Mouse (Mus musculus) embryonic facial prominence, embryonic 14.5 days (tissue): Measurements from ENCODE around the gene Inava. TPM values are rescaled to one million over a fixed set of nuclear protein-coding genes. Genes with fewer than 3 reads are reported as not detected.

Source experiments
- ATAC-seq: fragments of 200-750 bp; cut with Nextera tagmentation; 2 replicates; pipeline ENCODE4 v1.8.0; 2017; ENCODE audit warnings: low read depth, moderate number of reproducible peaks, moderate TSS enrichment
- DNase-seq: peaks from one replicate; pipeline ENCODE4 v3.0.0-alpha.2; 2015; ENCODE audit warnings: low spot score
- H3K27ac ChIP-seq: fragments of 300-500 bp; sonication (generic); replicated peaks from 2 replicates; pipeline ENCODE4 v1.5.1; 2014; ENCODE audit warnings: low read depth, mild to moderate bottlenecking, low read length, moderate library complexity
- H3K27me3 ChIP-seq: fragments of 300-500 bp; sonication (generic); replicated peaks from 2 replicates; pipeline ENCODE4 v1.6.1; 2014; ENCODE audit warnings: low read length; ENCODE audit not compliant: control insufficient read depth, insufficient read depth
- H3K36me3 ChIP-seq: fragments of 300-500 bp; sonication (generic); 2 replicates; pipeline ENCODE4 v1.6.1; 2014; ENCODE audit warnings: low read length, mixed read lengths; ENCODE audit not compliant: control insufficient read depth, insufficient read depth
- H3K4me1 ChIP-seq: fragments of 300-500 bp; sonication (generic); 2 replicates; pipeline ENCODE4 v1.6.1; 2014; ENCODE audit warnings: antibody characterized with exemption, low read length; ENCODE audit not compliant: control insufficient read depth, insufficient read depth
- H3K4me2 ChIP-seq: fragments of 300-500 bp; sonication (generic); 2 replicates; pipeline ENCODE4 v1.6.1; 2014; ENCODE audit warnings: low read depth, mild to moderate bottlenecking, low read length, moderate library complexity, mixed read lengths
- H3K4me3 ChIP-seq: fragments of 300-500 bp; sonication (generic); 2 replicates; pipeline ENCODE4 v1.5.1; 2014; ENCODE audit warnings: low read depth, mild to moderate bottlenecking, low read length
- H3K9ac ChIP-seq: fragments of 300-500 bp; sonication (generic); 2 replicates; pipeline ENCODE4 v1.6.1; 2014; ENCODE audit warnings: low read depth, mild to moderate bottlenecking, low read length, moderate library complexity, mixed read lengths
- H3K9me3 ChIP-seq: fragments of 300-500 bp; sonication (generic); 2 replicates; pipeline ENCODE4 v1.6.1; 2016; ENCODE audit warnings: low read length; ENCODE audit not compliant: control insufficient read depth
- WGBS: fragments of 180-500 bp; shearing (Covaris S2); extraction: QIAGEN DNeasy Blood & Tissue Kit; methylation state at CpG from one replicate; pipeline ENCODE4 v1.1.7; 2014; 5-methylcytosine and 5-hydroxymethylcytosine counted together
- polyA plus RNA-seq: library from polyadenylated mRNA; unstranded; fragments of >200 nt; fragmentation: Nextera tagmentation; extraction: Ambion mirVana; gene quantifications from 2 replicates; pipeline ENCODE4 v1.2.1, GENCODE M21; 2014

Gene Inava
- polyA plus RNA-seq, 1 experiment from 2014 or later: 8.0 TPM

DNA sequence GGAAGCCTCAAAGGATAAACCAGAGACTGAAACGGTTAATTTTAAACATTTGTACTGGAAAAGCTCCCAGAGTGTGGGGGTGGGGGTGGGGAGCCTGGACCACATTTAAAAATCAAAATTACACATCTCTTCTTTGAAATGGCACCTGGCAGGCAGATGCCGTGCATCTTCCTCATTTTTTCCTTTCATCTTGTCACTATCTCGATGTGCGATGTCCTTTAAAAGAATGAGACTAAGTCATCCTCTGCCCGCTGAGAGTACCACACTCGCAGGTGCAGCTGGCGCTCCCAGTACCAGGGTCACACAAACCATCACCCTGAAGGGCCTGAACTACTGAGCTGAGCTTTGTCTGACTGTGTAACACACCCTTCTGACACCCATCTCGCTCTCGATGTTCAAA, 24.4 kb upstream of the Inava start:
- H3K27ac ChIP-seq: no peak overlapping the region
- H3K9me3 ChIP-seq: no peaks in the 10 kb centered on the region
- H3K36me3 ChIP-seq: no peaks in the 10 kb centered on the region
- DNase-seq (no peak), ATAC-seq (no peak)
- H3K4me1 ChIP-seq: peaks cover 4% of the 10 kb centered on the region; the same call in 1 of the 2 replicates
- H3K4me3 ChIP-seq: no peak overlapping the region
- H3K4me2 ChIP-seq: no peak overlapping the region
- H3K9ac ChIP-seq: no peak overlapping the region
- H3K27me3 ChIP-seq: peaks cover 50% of the 10 kb centered on the region
- 58% methylated on average over 9 of the region's 9 CpGs for WGBS

DNA sequence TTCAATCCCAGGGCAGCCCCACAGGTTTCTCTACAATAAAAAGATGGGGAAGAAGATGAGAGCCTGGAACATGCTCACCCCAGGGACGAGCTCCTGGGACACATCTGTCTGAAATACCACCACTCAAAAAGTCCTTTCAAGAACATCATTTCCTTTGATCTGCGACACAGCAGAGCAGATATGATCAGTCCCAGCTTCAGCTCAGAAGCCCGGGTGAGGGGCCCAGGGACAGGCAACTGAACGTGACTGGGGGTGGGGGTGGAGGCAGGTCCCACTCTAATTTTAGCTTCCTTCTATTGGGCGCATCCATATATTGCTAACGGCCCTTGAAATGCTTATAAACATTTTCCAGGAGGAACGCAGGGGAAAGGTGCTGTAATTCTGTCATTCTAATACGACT, 21.6 kb upstream of the Inava start:
- ATAC-seq: no peak
- peaks cover 37% of the 10 kb centered on the region for H3K27me3 ChIP-seq
- DNase-seq: no peak
- no peak overlapping the region for H3K4me3 ChIP-seq
- H3K27ac ChIP-seq: no peak overlapping the region
- peaks cover 4% of the 10 kb centered on the region; the same call in 1 of the 2 replicates for H3K4me1 ChIP-seq
- H3K36me3 ChIP-seq: no peaks in the 10 kb centered on the region
- no peaks in the 10 kb centered on the region for H3K9me3 ChIP-seq
- WGBS: 36% methylated on average over 8 of the region's 8 CpGs
- no peak overlapping the region for H3K9ac ChIP-seq
- H3K4me2 ChIP-seq: no peak overlapping the region

GRCm38 (mm10) chr1:136255174-136255573, 21.1 kb upstream of the Inava start:
- Histone ChIP-seq H3K4me3 (no peak overlapping the region), H3K4me1 (peaks cover 4% of the 10 kb centered on the region; the same call in 1 of the 2 replicates), H3K9me3 (no peaks in the 10 kb centered on the region), H3K27ac (no peak overlapping the region), H3K36me3 (no peaks in the 10 kb centered on the region), H3K9ac (no peak overlapping the region), H3K27me3 (peaks cover 32% of the 10 kb centered on the region), H3K4me2 (no peak overlapping the region)
- 38% methylated on average over 6 of the region's 6 CpGs for WGBS
- ATAC-seq: no peak
- no peak for DNase-seq

DNA sequence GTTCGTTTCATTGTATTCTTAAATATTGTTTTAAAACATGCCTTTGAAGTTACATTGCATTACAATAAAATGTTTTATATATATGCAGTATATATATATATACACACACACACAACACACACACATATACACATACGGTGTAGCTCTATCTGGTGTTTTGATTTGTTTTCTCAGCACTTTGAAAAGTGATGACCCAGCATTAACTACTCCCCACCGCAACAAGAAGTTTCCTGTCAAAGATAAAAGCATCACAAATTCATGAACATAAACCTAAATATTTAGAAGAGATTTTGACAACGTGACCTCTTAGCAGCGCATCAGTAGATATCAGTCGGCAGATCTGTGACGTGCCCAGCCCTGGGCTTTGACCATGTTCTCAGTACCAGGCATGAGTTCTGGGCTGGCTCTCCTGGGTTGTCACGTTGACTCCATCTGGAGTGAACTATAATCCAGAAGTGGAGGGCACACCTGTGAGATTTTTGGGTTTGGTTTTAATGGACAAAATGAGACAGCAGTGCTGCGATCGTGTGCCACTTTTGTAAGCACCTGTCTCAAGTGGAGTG, 20.5 kb upstream of the Inava start:
- 79% methylated on average over 10 of the region's 10 CpGs for WGBS
- ATAC-seq: no peak

GRCm38 (mm10) chr1:136253472-136253871, 19.4 kb upstream of the Inava start:
- H3K4me2 ChIP-seq: no peak overlapping the region
- H3K27me3 ChIP-seq: peaks cover 15% of the 10 kb centered on the region
- WGBS: 29% methylated on average over 2 of the region's 2 CpGs
- H3K36me3 ChIP-seq: no peaks in the 10 kb centered on the region
- H3K4me3 ChIP-seq: no peak overlapping the region
- no peak for ATAC-seq
- H3K4me1 ChIP-seq: no peaks in the 10 kb centered on the region; the same call in 1 of the 2 replicates
- H3K9ac ChIP-seq: no peak overlapping the region
- no peak overlapping the region for H3K27ac ChIP-seq
- peak; percentile 44 for DNase-seq
- H3K9me3 ChIP-seq: no peaks in the 10 kb centered on the region

More for the DNA sequence above, 20.5 kb upstream of the Inava start:
- Histone ChIP-seq H3K4me3 (no peak overlapping the region), H3K36me3 (no peaks in the 10 kb centered on the region), H3K27me3 (peaks cover 26% of the 10 kb centered on the region), H3K4me1 (peaks cover under 1% of the 10 kb centered on the region; the same call in 1 of the 2 replicates), H3K27ac (no peak overlapping the region), H3K4me2 (no peak overlapping the region), H3K9ac (no peak overlapping the region), H3K9me3 (no peaks in the 10 kb centered on the region)
- DNase-seq: no peak

- H3K4me3 ChIP-seq: no peak overlapping the region
- no peaks in the 10 kb centered on the region; the same call in 1 of the 2 replicates for H3K4me1 ChIP-seq
- H3K27me3 ChIP-seq: no peaks in the 10 kb centered on the region
- no peaks in the 10 kb centered on the region for H3K36me3 ChIP-seq
- no peak for ATAC-seq
- no peak overlapping the region for H3K9ac ChIP-seq
- WGBS: 41% methylated on average over 5 of the region's 5 CpGs
- no peaks in the 10 kb centered on the region for H3K9me3 ChIP-seq
- DNase-seq: no peak
- no peak overlapping the region for H3K4me2 ChIP-seq
- H3K27ac ChIP-seq: no peak overlapping the region
Observed at GRCm38 (mm10) chr1:136249662-136250061, 15.6 kb upstream of the Inava start.

- H3K27ac ChIP-seq: no peak overlapping the region
- no peak overlapping the region for H3K4me2 ChIP-seq
- H3K27me3 ChIP-seq: no peaks in the 10 kb centered on the region
- no peak overlapping the region for H3K9ac ChIP-seq
- H3K4me3 ChIP-seq: no peak overlapping the region
- no peaks in the 10 kb centered on the region for H3K36me3 ChIP-seq
- no peaks in the 10 kb centered on the region for H3K4me1 ChIP-seq
- WGBS: 79% methylated on average over 5 of the region's 5 CpGs
- H3K9me3 ChIP-seq: no peaks in the 10 kb centered on the region
- DNase-seq (no peak), ATAC-seq (no peak)
Observed at GRCm38 (mm10) chr1:136247393-136247792, 13.3 kb upstream of the Inava start.

- no peaks in the 10 kb centered on the region for H3K27me3 ChIP-seq
- H3K36me3 ChIP-seq: no peaks in the 10 kb centered on the region
- no peak overlapping the region for H3K4me2 ChIP-seq
- DNase-seq (no peak), ATAC-seq (no peak)
- H3K4me3 ChIP-seq: no peak overlapping the region
- H3K4me1 ChIP-seq: no peaks in the 10 kb centered on the region
- H3K27ac ChIP-seq: no peak overlapping the region
- no peaks in the 10 kb centered on the region for H3K9me3 ChIP-seq
- WGBS: 91% methylated on average over 4 of the region's 5 CpGs
- no peak overlapping the region for H3K9ac ChIP-seq
Observed at GRCm38 (mm10) chr1:136244469-136244868, 10.4 kb upstream of the Inava start.

DNA sequence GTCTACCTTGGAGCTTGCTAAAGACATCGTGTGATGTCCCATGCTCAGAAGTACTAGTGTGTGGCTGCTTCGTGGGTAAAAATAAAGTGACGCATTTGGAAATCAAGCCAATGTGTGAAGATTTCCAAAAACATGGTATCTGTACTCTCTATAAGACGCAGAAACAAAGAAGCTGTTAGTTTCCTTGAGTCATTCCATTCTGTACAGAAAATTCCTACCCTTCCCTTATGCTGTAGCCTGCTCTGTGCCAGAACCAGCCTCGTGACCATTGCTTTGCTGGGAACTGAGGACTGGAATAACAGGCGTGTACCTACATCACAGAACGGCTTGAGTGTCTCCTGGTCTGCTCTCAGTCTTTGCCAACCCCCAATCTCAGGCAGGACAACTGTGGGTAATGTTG, 7.7 kb upstream of the Inava start:
- Histone ChIP-seq H3K4me3 (no peak overlapping the region), H3K4me2 (no peak overlapping the region), H3K27me3 (no peaks in the 10 kb centered on the region), H3K9me3 (no peaks in the 10 kb centered on the region), H3K27ac (no peak overlapping the region), H3K9ac (no peak overlapping the region), H3K36me3 (no peaks in the 10 kb centered on the region), H3K4me1 (no peaks in the 10 kb centered on the region)
- DNase-seq (no peak), ATAC-seq (no peak)
- WGBS: 89% methylated on average over 7 of the region's 7 CpGs
